Mouse (Mus musculus) brain, embryonic 14.5 days (tissue): Measurements from ENCODE around the gene Ifna6.
"Not testable (repeated sequence)": the region's sequence is repeated elsewhere in the genome, so short reads cannot be mapped to it uniquely, and the experiment has no call there.

Experiments used
- CTCF ChIP-seq: fragments of 200-500 bp; IDR thresholded peaks from 2 replicates; pipeline ENCODE4 v1.5.1; 2012; ENCODE audit warnings: inconsistent platforms, mild to moderate bottlenecking, moderate library complexity, borderline replicate concordance; ENCODE audit not compliant: insufficient read depth, insufficient read length; ENCODE audit errors: extremely low read depth
- POLR2A ChIP-seq: fragments of 200-500 bp; IDR thresholded peaks from 2 replicates; pipeline ENCODE4 v1.6.1; 2012; ENCODE audit warnings: mild to moderate bottlenecking, inconsistent platforms, borderline replicate concordance; ENCODE audit not compliant: poor library complexity, insufficient read depth, insufficient read length, severe bottlenecking; ENCODE audit errors: extremely low read depth

DNA sequence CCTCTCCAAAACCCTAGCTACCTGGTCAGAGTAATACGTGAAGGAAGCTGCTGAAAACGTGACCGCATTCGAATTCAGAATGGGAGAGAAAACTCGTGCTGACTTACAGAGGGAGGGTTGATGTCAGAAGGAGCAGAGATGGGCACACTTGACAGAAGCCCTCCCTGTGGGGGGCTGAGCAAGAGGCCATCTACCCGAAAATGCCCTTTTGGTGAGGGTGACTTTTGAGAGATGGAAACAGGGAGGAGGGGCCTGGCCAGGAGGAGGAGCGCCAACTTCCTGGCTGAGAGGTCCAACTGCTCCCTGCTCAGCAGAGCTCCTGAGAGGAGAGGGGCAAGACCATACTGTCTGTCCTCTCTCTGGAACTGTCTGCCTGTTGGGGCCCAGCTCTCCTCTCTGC, 45.4 kb upstream of the Ifna6 start, which contains the start of gene Ifnz:
- not testable (repeated sequence) for TF ChIP-seq CTCF, POLR2A
